Mouse (Mus musculus) ES-CJ7 (cell line): ENCODE data around the gene Cars2.

Experiments used
- DNase-seq: peaks from one replicate; pipeline ENCODE4 v3.0.0; 2011; ENCODE audit warnings: low read depth, low spot score

Gene Cars2

GRCm38 (mm10) chr8:11556691-11557423 is 6.3 kb upstream of the Cars2 start:
- no peak for DNase-seq

- peak; percentile 100 for DNase-seq
These were observed 5.4 kb upstream of the Cars2 start for GRCm38 (mm10) chr8:11555720-11556591.

GRCm38 (mm10) chr8:11554799-11555719 is 4.5 kb upstream of the Cars2 start, which contains the start of gene Ing1:
Gene Ing1, plus strand, starts transcription at chr8:11555571.
- peak; percentile 97 for DNase-seq

GRCm38 (mm10) chr8:11552390-11552789 is 1.8 kb upstream of the Cars2 start:
- no peak for DNase-seq

- peak; percentile 66 for DNase-seq
These were observed 914 bp upstream of the Cars2 start for GRCm38 (mm10) chr8:11551497-11551896.

- peak; percentile 82 for DNase-seq
These were observed 877 bp downstream of the Cars2 start for GRCm38 (mm10) chr8:11549706-11550105.

GRCm38 (mm10) chr8:11547063-11547462 is 3.5 kb downstream of the Cars2 start:
- peak; percentile 85 for DNase-seq

- peak; percentile 93 for DNase-seq
These were observed 6.2 kb downstream of the Cars2 start for GRCm38 (mm10) chr8:11544386-11544785.

GRCm38 (mm10) chr8:11542866-11543265 is 7.7 kb downstream of the Cars2 start:
- peak; percentile 67 for DNase-seq

GRCm38 (mm10) chr8:11542031-11542430 is 8.6 kb downstream of the Cars2 start:
- no peak for DNase-seq

- DNase-seq, result no peak
These were observed 10.4 kb downstream of the Cars2 start for GRCm38 (mm10) chr8:11540182-11540581.

GRCm38 (mm10) chr8:11539049-11539448 is 11.5 kb downstream of the Cars2 start:
- DNase-seq, result no peak

- DNase-seq, result no peak
These were observed 16.1 kb downstream of the Cars2 start for GRCm38 (mm10) chr8:11534494-11534893.

- no peak for DNase-seq
These were observed 19.7 kb downstream of the Cars2 start for GRCm38 (mm10) chr8:11530849-11531248.

GRCm38 (mm10) chr8:11530155-11530770 is 20.3 kb downstream of the Cars2 start:
- DNase-seq, result peak; percentile 75

- DNase-seq, result no peak
These were observed 27.3 kb downstream of the Cars2 start for GRCm38 (mm10) chr8:11523331-11523730.

GRCm38 (mm10) chr8:11518676-11519075 is 31.9 kb downstream of the Cars2 start:
- DNase-seq, result no peak

GRCm38 (mm10) chr8:11518056-11518396 is 32.6 kb downstream of the Cars2 start:
- no peak for DNase-seq

GRCm38 (mm10) chr8:11517366-11518055 is 33.1 kb downstream of the Cars2 start:
- no peak for DNase-seq

GRCm38 (mm10) chr8:11516292-11516691 is 34.3 kb downstream of the Cars2 start:
- DNase-seq, result no peak

GRCm38 (mm10) chr8:11513247-11513646 is 37.3 kb downstream of the Cars2 start:
- peak; percentile 48 for DNase-seq
